Mouse (Mus musculus) CH12.LX (cell line): Measurements from ENCODE around the gene Psd.

Experiments used
- CHD1 ChIP-seq: IDR thresholded peaks from 2 replicates; pipeline ENCODE4 v1.6.1; 2012; ENCODE audit warnings: low read depth, low read length, improper control_type of control experiment, inconsistent platforms
- CTCF ChIP-seq, 2 experiments: IDR thresholded peaks in 1 of 2; conservative IDR thresholded peaks in 1 of 2; 2 replicates each; pipeline ENCODE4 v1.5.1; 2011 to 2012; ENCODE audit warnings: low read depth in 2 of 2, low read length in 2 of 2, improper control_type of control experiment in 1 of 2, inconsistent platforms in 1 of 2, mild to moderate bottlenecking in 1 of 2, moderate library complexity in 1 of 2
- ETS1 ChIP-seq: conservative IDR thresholded peaks from 2 replicates; pipeline ENCODE4 v1.6.1; 2012; ENCODE audit warnings: low read depth, mild to moderate bottlenecking, inconsistent platforms, low read length, improper control_type of control experiment, moderate library complexity
- GABPA ChIP-seq: IDR thresholded peaks from 2 replicates; pipeline ENCODE4 v1.6.1; 2012; ENCODE audit warnings: low read depth, low read length, improper control_type of control experiment, inconsistent platforms; ENCODE audit not compliant: insufficient replicate concordance
- MAZ ChIP-seq: IDR thresholded peaks from 2 replicates; pipeline ENCODE4 v1.6.1; 2012; ENCODE audit warnings: low read depth, mild to moderate bottlenecking, inconsistent platforms, low read length, improper control_type of control experiment, moderate library complexity
- MEF2A ChIP-seq: IDR thresholded peaks from 2 replicates; pipeline ENCODE4 v1.6.1; 2014; ENCODE audit warnings: low read depth, mild to moderate bottlenecking, inconsistent platforms, low read length, improper control_type of control experiment, borderline replicate concordance
- MYC ChIP-seq: IDR thresholded peaks from 2 replicates; pipeline ENCODE4 v1.6.1; 2011; ENCODE audit warnings: low read depth, mild to moderate bottlenecking, improper control_type of control experiment, low read length
- NRF1 ChIP-seq: IDR thresholded peaks from 2 replicates; pipeline ENCODE4 v1.6.1; 2014; ENCODE audit warnings: low read depth, mild to moderate bottlenecking, inconsistent platforms, low read length, improper control_type of control experiment, moderate library complexity
- POLR2A ChIP-seq: IDR thresholded peaks from 2 replicates; pipeline ENCODE4 v1.6.1; 2011; ENCODE audit warnings: low read depth, mild to moderate bottlenecking, improper control_type of control experiment, low read length
- POLR2AphosphoS2 ChIP-seq: IDR thresholded peaks from 2 replicates; pipeline ENCODE4 v1.6.1; 2011; ENCODE audit warnings: low read depth, low read length, improper control_type of control experiment
- UBTF ChIP-seq: IDR thresholded peaks from 2 replicates; pipeline ENCODE4 v1.6.1; 2012; ENCODE audit warnings: low read depth, mild to moderate bottlenecking, inconsistent platforms, low read length, improper control_type of control experiment, moderate library complexity
- ZC3H11A ChIP-seq: IDR thresholded peaks from 2 replicates; pipeline ENCODE4 v1.6.1; 2012; ENCODE audit warnings: low read depth, mild to moderate bottlenecking, inconsistent platforms, low read length, improper control_type of control experiment
- ZKSCAN1 ChIP-seq: IDR thresholded peaks from 2 replicates; pipeline ENCODE4 v1.6.1; 2012; ENCODE audit warnings: low read depth, inconsistent platforms, low read length, improper control_type of control experiment, borderline replicate concordance

- TF ChIP-seq MEF2A (no peak), CTCF (conservative IDR thresholded peaks at IDR 0.05 in 1 of 2, IDR thresholded peaks at IDR 0.05 in 1 of 2; ENCODE audit: low read depth in 2 of 2, low read length in 2 of 2) (no peak), POLR2A (no peak), ZC3H11A (no peak), MAZ (no peak), ZKSCAN1 (no peak), MYC (no peak), POLR2AphosphoS2 (no peak), NRF1 (no peak), GABPA (no peak), UBTF (no peak), ETS1 (no peak), CHD1 (no peak)
These were observed 20.7 kb downstream of the Psd start for GRCm38 (mm10) chr19:46306268-46306610.
